Mouse (Mus musculus) forebrain, postnatal 0 days (tissue): ENCODE measurements around the gene Slc2a9. TPM values are rescaled to one million over a fixed set of nuclear protein-coding genes. Genes with fewer than 3 reads are reported as not detected.
A peak's percentile ranks its signal among the peaks of the same experiment; 100 is the strongest.

Experiments
- ATAC-seq: fragments of 200-750 bp; cut with Nextera tagmentation; 2 replicates; pipeline ENCODE4 v1.8.0; 2017; ENCODE audit warnings: mild to moderate bottlenecking, moderate library complexity
- DNase-seq: peaks from one replicate; pipeline ENCODE4 v3.0.0-alpha.2; 2015
- H3K27ac ChIP-seq: fragments of 300-500 bp; sonication (generic); 2 replicates; pipeline ENCODE4 v1.5.1; 2014; ENCODE audit warnings: low read depth, mild to moderate bottlenecking, antibody characterized with exemption, low read length, moderate library complexity, mixed read lengths
- H3K27me3 ChIP-seq: fragments of 300-500 bp; sonication (generic); 2 replicates; pipeline ENCODE4 v1.6.1; 2014; ENCODE audit warnings: mild to moderate bottlenecking, low read length, mixed read lengths; ENCODE audit not compliant: insufficient read depth
- H3K36me3 ChIP-seq: fragments of 300-500 bp; sonication (generic); 2 replicates; pipeline ENCODE4 v1.6.1; 2014; ENCODE audit warnings: mild to moderate bottlenecking, moderate library complexity; ENCODE audit not compliant: insufficient read depth
- H3K4me1 ChIP-seq: fragments of 300-500 bp; sonication (generic); 2 replicates; pipeline ENCODE4 v1.6.1; 2014; ENCODE audit warnings: antibody characterized with exemption; ENCODE audit not compliant: insufficient read depth
- H3K4me2 ChIP-seq: fragments of 300-500 bp; sonication (generic); 2 replicates; pipeline ENCODE4 v1.6.1; 2014; ENCODE audit warnings: low read depth, mild to moderate bottlenecking, moderate library complexity
- H3K4me3 ChIP-seq: fragments of 300-500 bp; sonication (generic); 2 replicates; pipeline ENCODE4 v1.5.1; 2014; ENCODE audit warnings: low read depth, low read length, mixed read lengths
- H3K9ac ChIP-seq: fragments of 300-500 bp; sonication (generic); 2 replicates; pipeline ENCODE4 v1.6.1; 2014; ENCODE audit warnings: mild to moderate bottlenecking
- H3K9me3 ChIP-seq: fragments of 300-500 bp; sonication (generic); 2 replicates; pipeline ENCODE4 v1.6.1; 2016; ENCODE audit warnings: low read length
- CTCF ChIP-seq: sonication (generic); IDR thresholded peaks from 2 replicates; pipeline ENCODE4 v1.5.1; 2016; ENCODE audit warnings: antibody characterized with exemption, control low read depth, low read depth
- WGBS: fragments of 180-500 bp; shearing (Covaris S2); extraction: QIAGEN DNeasy Blood & Tissue Kit; methylation state at CpG from one replicate; pipeline ENCODE4 v1.1.7; 2014; 5-methylcytosine and 5-hydroxymethylcytosine counted together
- polyA plus RNA-seq: library from polyadenylated mRNA; unstranded; fragments of >200 nt; fragmentation: Nextera tagmentation; extraction: Ambion mirVana; gene quantifications from 2 replicates; pipeline ENCODE4 v1.2.1, GENCODE M21; 2015
- total RNA-seq: library from RNA; depleted of rRNA; stranded (reverse); fragments of >200 nt; gene quantifications from 2 replicates; pipeline ENCODE4 v1.2.3, GENCODE M21; 2014

Slc2a9 gene
- total and polyA plus RNA-seq, 2 experiments from 2014 or later, result 0.81 to 5.0 TPM

GRCm38 (mm10) chr5:38446316-38446975 is 56.5 kb downstream of the Slc2a9 start:
- H3K4me3 ChIP-seq, result no peak overlapping the region
- no peaks in the 10 kb centered on the region for H3K27me3 ChIP-seq
- H3K4me2 ChIP-seq, result no peak overlapping the region
- H3K9me3 ChIP-seq, result no peaks in the 10 kb centered on the region
- H3K4me1 ChIP-seq, result no peaks in the 10 kb centered on the region
- DNase-seq, result no peak
- no peak overlapping the region for H3K9ac ChIP-seq
- TF ChIP-seq CTCF, result peak; percentile 29
- peak; percentile 55; the same call in 1 of the 2 replicates for ATAC-seq
- no peaks in the 10 kb centered on the region for H3K36me3 ChIP-seq
- H3K27ac ChIP-seq, result no peak overlapping the region
- 67% methylated on average over 14 of the region's 14 CpGs for WGBS

GRCm38 (mm10) chr5:38441088-38441839 is 61.7 kb downstream of the Slc2a9 start:
- Histone ChIP-seq H3K27ac (no peak overlapping the region), H3K27me3 (no peaks in the 10 kb centered on the region), H3K36me3 (no peaks in the 10 kb centered on the region), H3K4me1 (no peaks in the 10 kb centered on the region), H3K4me2 (no peak overlapping the region), H3K9me3 (no peaks in the 10 kb centered on the region), H3K4me3 (no peak overlapping the region), H3K9ac (no peak overlapping the region)
- TF ChIP-seq CTCF, result no peak
- 73% methylated on average over 10 of the region's 10 CpGs for WGBS
- DNase-seq, result no peak
- no peak for ATAC-seq

GRCm38 (mm10) chr5:38440252-38441005 is 62.5 kb downstream of the Slc2a9 start:
- Histone ChIP-seq H3K9ac (no peak overlapping the region), H3K9me3 (no peaks in the 10 kb centered on the region), H3K4me2 (no peak overlapping the region), H3K4me1 (no peaks in the 10 kb centered on the region), H3K27me3 (no peaks in the 10 kb centered on the region), H3K27ac (no peak overlapping the region), H3K36me3 (no peaks in the 10 kb centered on the region), H3K4me3 (no peak overlapping the region)
- no peak for DNase-seq
- no peak for TF ChIP-seq CTCF
- ATAC-seq, result no peak
- 84% methylated on average over 9 of the region's 9 CpGs for WGBS

- no peak for ATAC-seq
- TF ChIP-seq CTCF, result no peak
- WGBS, result 95% methylated on average over 11 of the region's 11 CpGs
Observed at GRCm38 (mm10) chr5:38436681-38437080, 66.3 kb downstream of the Slc2a9 start.

GRCm38 (mm10) chr5:38434875-38435274 is 68.1 kb downstream of the Slc2a9 start:
- no peak for DNase-seq
- ATAC-seq, result peak; percentile 36; the same call in 1 of the 2 replicates
- TF ChIP-seq CTCF, result no peak

More at GRCm38 (mm10) chr5:38436681-38437080, 66.3 kb downstream of the Slc2a9 start:
- Histone ChIP-seq H3K9me3 (no peaks in the 10 kb centered on the region), H3K4me3 (no peak overlapping the region), H3K27ac (no peak overlapping the region), H3K4me2 (no peak overlapping the region), H3K27me3 (no peaks in the 10 kb centered on the region), H3K9ac (no peak overlapping the region), H3K36me3 (no peaks in the 10 kb centered on the region), H3K4me1 (no peaks in the 10 kb centered on the region)
- no peak for DNase-seq

GRCm38 (mm10) chr5:38431201-38431600 is 71.7 kb downstream of the Slc2a9 start:
- TF ChIP-seq CTCF, result no peak
- Histone ChIP-seq H3K27ac (no peak overlapping the region), H3K36me3 (no peaks in the 10 kb centered on the region), H3K9me3 (no peaks in the 10 kb centered on the region), H3K4me1 (no peaks in the 10 kb centered on the region), H3K4me2 (no peak overlapping the region), H3K27me3 (no peaks in the 10 kb centered on the region), H3K4me3 (no peak overlapping the region), H3K9ac (no peak overlapping the region)
- DNase-seq, result no peak
- no peak for ATAC-seq
- 84% methylated on average over 7 of the region's 7 CpGs for WGBS

More at GRCm38 (mm10) chr5:38434875-38435274, 68.1 kb downstream of the Slc2a9 start:
- H3K4me1 ChIP-seq, result no peaks in the 10 kb centered on the region
- H3K27ac ChIP-seq, result no peak overlapping the region
- no peak overlapping the region for H3K4me3 ChIP-seq
- H3K9me3 ChIP-seq, result no peaks in the 10 kb centered on the region
- no peak overlapping the region for H3K4me2 ChIP-seq
- no peak overlapping the region for H3K9ac ChIP-seq
- no peaks in the 10 kb centered on the region for H3K27me3 ChIP-seq
- no peaks in the 10 kb centered on the region for H3K36me3 ChIP-seq
- WGBS, result 67% methylated on average over 3 of the region's 3 CpGs
